Mouse (Mus musculus): Measurements from ENCODE around the gene Vps18.

Vps18 gene

GRCm38 (mm10) chr2:119321771-119322586, 33.4 kb downstream of the Vps18 start:
- DNase-seq (ENCODE audit: low spot score in 2 of 2), result no peak

DNA sequence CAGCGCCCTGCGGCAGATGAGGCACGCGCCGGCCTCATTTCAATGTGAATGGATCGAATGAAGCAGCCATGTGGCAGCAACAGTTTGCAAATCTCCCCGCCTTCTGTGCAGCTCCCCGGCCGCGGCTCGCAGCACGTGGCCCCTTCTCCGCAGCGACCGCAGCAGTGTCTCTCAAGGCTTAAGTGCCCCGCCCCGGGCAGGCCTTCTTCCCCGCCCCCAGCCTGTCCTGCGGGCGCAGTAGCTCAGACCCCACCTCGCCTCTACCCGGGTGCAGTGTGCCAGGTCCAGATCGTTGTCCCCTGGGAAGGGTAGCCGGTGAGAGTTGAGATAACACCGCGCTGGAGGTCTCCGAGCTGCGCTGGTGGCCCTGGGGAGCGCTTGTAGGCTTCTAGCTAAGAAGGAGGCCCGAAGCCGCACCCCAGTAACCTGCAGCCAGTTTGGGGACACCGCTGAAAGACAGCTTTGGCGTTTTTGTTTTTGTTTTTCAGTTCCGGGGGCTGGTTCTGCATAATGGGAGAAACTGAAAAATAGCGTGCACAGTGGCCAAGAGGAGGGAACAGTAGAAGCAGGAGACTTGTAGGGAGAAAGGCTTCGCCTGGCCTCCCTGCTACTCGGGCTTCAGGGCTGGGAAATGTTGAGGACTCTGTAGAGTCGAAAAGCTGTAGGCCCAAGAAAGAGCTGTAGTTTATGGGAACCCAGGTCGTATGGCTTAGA, 34.2 kb downstream of the Vps18 start:
- peak; percentile 45 to 77 for DNase-seq (ENCODE audit: low spot score in 2 of 2)

DNA sequence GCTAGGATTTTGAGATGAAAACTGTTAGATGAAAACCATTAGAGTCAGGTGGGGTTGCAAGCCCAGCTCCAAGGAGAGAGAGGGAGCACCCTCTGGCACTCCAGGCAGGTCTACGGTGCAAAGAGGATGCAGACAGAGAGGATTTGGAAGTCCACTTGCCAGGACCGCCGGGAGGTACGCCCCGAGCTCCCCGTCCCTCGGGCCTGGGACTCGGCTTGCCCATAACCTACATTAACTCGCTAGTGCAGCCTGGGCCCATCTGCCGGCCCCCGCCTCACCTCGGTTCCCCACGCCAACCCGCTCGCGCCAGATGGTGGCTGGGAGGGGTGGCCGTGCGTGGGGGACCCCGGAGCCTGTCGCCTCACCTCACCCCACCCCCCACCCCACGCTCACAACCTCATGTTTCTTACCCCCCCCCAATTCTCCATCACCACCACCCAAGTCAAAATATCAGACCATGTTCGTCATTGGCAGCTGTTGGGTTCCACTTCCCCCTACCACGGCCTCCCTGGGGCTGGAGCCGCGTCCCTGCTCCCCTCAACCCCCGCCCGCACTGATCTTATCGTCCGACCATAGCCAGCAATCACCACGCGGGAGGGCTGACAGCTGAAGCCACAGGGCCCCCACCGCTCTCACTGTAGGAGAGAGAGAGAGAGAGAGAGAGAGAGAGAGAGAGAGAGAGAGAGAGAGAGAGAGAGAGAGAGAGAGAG, 35.5 kb downstream of the Vps18 start:
- peak in 1 of 2 experiments; percentile 74 for DNase-seq (ENCODE audit: low spot score in 2 of 2)

DNA sequence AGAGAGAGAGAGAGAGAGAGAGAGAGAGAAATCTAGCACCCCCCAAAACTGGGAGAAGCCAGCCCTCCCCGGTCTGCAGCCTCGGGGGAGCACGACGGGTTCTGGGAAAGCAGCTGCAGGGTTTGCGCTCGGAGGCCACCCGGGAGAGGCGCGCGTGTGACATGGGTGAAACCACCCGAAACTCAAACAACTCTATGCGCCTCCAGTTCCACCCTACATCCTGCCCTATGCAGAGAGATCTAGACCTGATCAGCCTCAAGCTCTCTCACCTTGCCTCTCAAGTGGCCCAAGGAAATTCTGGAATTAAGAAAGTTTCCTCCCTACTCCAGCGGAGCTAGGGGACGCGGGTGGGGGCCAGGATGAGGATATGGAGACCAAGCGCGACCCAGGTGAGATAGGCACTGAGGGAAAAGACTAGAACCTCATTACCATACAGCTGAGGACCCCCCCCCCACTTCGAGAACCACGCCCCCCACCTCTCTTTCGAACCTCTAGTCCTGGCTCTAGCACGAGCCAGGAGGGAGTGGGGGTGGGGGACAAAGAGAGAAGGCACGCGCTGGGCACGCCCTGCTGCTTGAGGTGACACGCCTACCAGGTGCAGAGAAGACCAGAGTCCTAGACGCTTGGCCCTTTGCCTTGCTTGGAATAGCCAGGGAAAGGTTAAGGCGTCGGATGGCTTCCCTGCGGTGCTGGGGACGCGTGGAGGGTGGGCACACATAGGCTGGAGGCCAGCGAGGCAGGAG, 36.2 kb downstream of the Vps18 start:
- peak in 1 of 2 experiments; percentile 67 for DNase-seq (ENCODE audit: low spot score in 2 of 2)

DNA sequence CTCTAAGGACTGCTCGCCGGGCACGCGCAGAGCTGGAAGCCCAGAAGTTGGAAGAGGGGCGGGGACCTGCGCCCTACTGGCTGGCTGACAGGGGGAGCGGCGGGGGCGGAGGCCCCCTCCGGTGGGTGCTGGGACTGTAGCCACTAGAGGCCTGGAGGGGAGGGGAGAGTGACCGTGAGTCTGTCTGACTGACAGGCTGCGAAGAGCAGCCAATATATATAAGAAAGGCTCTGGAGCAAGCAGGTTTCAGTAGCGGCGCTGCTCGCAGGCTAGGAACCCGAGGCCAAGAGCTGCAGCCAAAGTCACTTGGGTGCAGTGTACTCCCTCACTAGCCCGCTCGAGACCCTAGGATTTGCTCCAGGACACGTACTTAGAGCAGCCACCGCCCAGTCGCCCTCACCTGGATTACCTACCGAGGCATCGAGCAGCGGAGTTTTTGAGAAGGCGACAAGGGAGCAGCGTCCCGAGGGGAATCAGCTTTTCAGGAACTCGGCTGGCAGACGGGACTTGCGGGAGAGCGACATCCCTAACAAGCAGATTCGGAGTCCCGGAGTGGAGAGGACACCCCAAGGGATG, 37.1 kb downstream of the Vps18 start, which contains the start of gene Dll4:
Gene Dll4 (plus strand): TSS at position 217 of the 576 bp plus-strand sequence.
- peak in 1 of 2 experiments; percentile 71 for DNase-seq (ENCODE audit: low spot score in 2 of 2)

GRCm38 (mm10) chr2:119326161-119327101, 37.9 kb downstream of the Vps18 start:
- DNase-seq (ENCODE audit: low spot score in 2 of 2), result peak in 1 of 2 experiments; percentile 69

DNA sequence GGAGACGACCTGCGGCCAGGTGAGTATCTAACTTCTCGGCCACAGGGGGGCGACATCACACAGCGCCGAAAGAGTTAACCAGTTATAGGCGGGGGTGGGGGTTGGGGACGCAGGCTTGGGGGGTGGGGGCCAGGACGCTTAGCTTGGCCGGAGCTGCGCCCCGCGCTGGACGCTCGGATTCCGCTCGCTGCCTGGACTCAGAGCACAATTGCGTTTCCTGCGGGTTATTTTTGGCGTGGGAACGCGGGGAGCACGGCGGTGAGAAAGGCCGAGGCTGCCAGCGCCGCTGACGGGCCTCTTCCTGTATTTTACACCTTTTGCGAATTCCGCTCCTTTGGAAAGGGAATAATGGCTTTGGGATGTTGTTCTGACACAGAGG, 38.6 kb downstream of the Vps18 start:
- DNase-seq (ENCODE audit: low spot score in 2 of 2), result peak in 1 of 2 experiments; percentile 67

DNA sequence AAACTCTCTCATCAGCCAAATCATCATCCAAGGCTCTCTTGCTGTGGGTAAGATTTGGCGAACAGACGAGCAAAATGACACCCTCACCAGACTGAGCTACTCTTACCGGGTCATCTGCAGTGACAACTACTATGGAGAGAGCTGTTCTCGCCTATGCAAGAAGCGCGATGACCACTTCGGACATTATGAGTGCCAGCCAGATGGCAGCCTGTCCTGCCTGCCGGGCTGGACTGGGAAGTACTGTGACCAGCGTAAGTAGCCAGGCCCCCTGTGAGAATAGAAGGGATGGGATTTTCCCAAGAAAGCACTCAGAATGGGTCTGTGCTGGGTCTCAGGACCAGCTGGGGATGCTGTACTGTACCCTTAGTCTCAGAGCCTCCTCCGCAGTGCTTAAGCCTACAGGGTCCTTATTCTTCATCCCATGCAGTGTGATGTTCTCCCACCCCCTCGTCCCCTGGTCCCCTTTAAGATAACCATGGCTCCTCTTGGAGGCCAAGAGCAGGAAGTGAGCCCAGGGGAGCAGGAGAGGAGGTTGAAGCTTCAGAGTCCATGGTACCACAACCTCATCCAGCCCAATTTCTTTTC, 39.5 kb downstream of the Vps18 start:
- peak in 1 of 2 experiments; percentile 58 for DNase-seq (ENCODE audit: low spot score in 2 of 2)

DNA sequence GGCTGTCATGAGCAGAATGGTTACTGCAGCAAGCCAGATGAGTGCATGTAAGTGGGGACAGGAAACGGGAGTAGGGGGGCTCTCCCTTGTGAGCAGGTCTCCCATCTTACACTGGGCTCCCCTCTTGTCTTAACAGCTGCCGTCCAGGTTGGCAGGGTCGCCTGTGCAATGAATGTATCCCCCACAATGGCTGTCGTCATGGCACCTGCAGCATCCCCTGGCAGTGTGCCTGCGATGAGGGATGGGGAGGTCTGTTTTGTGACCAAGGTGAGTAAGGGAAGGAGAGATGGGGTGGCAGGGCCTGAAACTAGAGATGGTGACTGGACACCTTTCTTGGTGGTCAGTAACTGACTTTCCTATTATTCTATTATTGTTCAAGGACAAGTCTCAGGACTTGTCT, 40.0 kb downstream of the Vps18 start:
- DNase-seq (ENCODE audit: low spot score in 2 of 2), result no peak

DNA sequence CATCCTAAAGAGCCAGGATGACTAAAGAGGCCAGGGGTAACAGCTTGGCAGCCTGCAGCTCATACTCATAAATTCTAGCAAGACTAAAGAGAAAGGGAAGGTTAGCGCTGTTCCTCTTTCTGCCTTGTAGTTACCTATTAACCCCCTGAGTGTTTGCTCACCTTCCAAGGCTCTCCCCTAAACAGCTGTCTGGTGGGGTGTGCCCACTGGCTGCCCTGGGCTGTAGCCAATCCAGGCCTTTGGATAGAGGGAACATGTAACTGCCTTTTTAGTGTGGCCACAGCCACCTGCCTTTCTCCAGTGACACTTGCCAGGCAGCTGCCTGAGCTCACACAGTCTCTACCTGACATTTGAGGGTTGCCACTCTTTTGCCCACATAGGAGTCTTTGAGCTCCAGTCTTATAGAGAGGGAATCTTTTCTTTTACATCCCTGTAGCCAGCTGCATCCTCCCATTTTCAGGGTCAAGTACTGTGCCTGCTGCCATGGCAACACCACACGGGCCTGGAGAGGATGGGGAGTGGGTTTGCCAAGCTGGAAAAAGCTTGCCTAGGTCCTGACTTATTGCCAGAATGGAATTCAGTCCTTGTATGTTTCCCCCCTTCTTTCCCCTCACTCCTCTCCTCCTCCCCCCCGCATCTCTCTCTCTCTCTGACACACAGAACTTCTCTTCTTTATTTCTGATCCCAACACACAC, 40.7 kb downstream of the Vps18 start:
- DNase-seq (ENCODE audit: low spot score in 2 of 2), result no peak

DNA sequence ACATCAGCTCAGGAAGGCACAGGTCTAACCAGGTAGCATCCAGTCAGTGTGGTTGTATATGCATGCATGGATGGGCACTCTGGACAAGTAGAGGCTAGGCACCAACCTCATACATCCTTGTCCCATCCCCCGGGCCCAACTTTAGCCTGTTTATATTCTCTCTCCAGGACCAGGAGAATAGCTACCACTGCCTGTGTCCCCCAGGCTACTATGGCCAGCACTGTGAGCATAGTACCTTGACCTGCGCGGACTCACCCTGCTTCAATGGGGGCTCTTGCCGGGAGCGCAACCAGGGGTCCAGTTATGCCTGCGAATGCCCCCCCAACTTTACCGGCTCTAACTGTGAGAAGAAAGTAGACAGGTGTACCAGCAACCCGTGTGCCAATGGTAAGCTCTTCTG, 42.3 kb downstream of the Vps18 start:
- DNase-seq (ENCODE audit: low spot score in 2 of 2), result peak in 1 of 2 experiments; percentile 52

GRCm38 (mm10) chr2:119332177-119332661, 43.7 kb downstream of the Vps18 start:
- peak in 1 of 2 experiments; percentile 59 for DNase-seq (ENCODE audit: low spot score in 2 of 2)

GRCm38 (mm10) chr2:119334135-119334534, 45.6 kb downstream of the Vps18 start:
- no peak for DNase-seq (ENCODE audit: low spot score in 2 of 2)

GRCm38 (mm10) chr2:119334964-119335525, 46.5 kb downstream of the Vps18 start:
- peak in 1 of 2 experiments; percentile 55 for DNase-seq (ENCODE audit: low spot score in 2 of 2)

- DNase-seq (ENCODE audit: low spot score in 2 of 2), result no peak
Observed at GRCm38 (mm10) chr2:119335535-119335934, 47.0 kb downstream of the Vps18 start.

GRCm38 (mm10) chr2:119336002-119336401, 47.5 kb downstream of the Vps18 start:
- peak in 1 of 2 experiments; percentile 57 for DNase-seq (ENCODE audit: low spot score in 2 of 2)

DNA sequence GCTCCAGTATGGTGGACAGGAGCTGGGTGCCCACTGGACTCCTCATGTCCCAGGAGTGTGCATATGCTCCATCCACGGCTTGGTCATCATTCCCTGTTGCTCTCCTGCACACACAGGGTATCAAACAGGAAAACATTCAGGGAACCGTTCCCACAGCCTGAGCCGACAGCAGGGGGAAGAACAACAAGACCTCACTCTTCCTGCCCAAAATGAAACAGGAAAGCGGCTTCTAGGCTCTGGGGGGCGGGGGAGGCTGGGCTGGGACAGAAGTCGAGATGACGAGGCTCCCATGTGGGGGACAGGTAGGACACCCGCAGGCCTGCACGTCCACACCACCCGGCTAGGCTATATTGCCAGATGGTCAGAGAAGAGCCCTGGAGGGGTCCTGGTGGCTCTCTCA, 47.9 kb downstream of the Vps18 start:
- DNase-seq (ENCODE audit: low spot score in 2 of 2), result peak in 1 of 2 experiments; percentile 58

Data from spleen, postnatal 4 days (tissue).